Mouse (Mus musculus): Measurements from ENCODE around the gene Dot1l.
A peak's percentile ranks its signal among the peaks of the same experiment; 100 is the strongest.

Dot1l gene

GRCm38 (mm10) chr10:80754594-80755290 is at the start of gene Dot1l:
Gene Dot1l, plus strand, starts transcription at chr10:80755206.
- peak; percentile 93 to 97 for DNase-seq (ENCODE audit: low spot score in 2 of 2)

GRCm38 (mm10) chr10:80705479-80705878 is 49.5 kb upstream of the Dot1l start:
- no peak for DNase-seq (ENCODE audit: low spot score in 2 of 2)

GRCm38 (mm10) chr10:80710834-80711233 is 44.2 kb upstream of the Dot1l start:
- DNase-seq (ENCODE audit: low spot score in 2 of 2): no peak

GRCm38 (mm10) chr10:80717281-80717680 is 37.7 kb upstream of the Dot1l start:
- no peak for DNase-seq (ENCODE audit: low spot score in 2 of 2)

GRCm38 (mm10) chr10:80727369-80728127 is 27.5 kb upstream of the Dot1l start:
- DNase-seq (ENCODE audit: low spot score in 2 of 2): no peak

- no peak for DNase-seq (ENCODE audit: low spot score in 2 of 2)
These were observed 22.4 kb upstream of the Dot1l start for GRCm38 (mm10) chr10:80732611-80733101.

- DNase-seq (ENCODE audit: low spot score in 2 of 2): no peak
These were observed 18.3 kb upstream of the Dot1l start for GRCm38 (mm10) chr10:80736731-80737130.

- DNase-seq (ENCODE audit: low spot score in 2 of 2): no peak
These were observed 16.3 kb upstream of the Dot1l start for GRCm38 (mm10) chr10:80738657-80739056.

GRCm38 (mm10) chr10:80741146-80741545 is 13.9 kb upstream of the Dot1l start:
- no peak for DNase-seq (ENCODE audit: low spot score in 2 of 2)

- DNase-seq (ENCODE audit: low spot score in 2 of 2): no peak
These were observed 13.3 kb upstream of the Dot1l start for GRCm38 (mm10) chr10:80741634-80742179.

- DNase-seq (ENCODE audit: low spot score in 2 of 2): peak; percentile 97 to 98
These were observed 12.6 kb upstream of the Dot1l start, which contains the start of gene Ap3d1 for GRCm38 (mm10) chr10:80742180-80742978. Gene Ap3d1, minus strand, starts transcription at chr10:80742264.

GRCm38 (mm10) chr10:80744262-80744661 is 10.7 kb upstream of the Dot1l start:
- DNase-seq (ENCODE audit: low spot score in 2 of 2): no peak

- peak; percentile 65 to 76 for DNase-seq (ENCODE audit: low spot score in 2 of 2)
These were observed 7.6 kb upstream of the Dot1l start for GRCm38 (mm10) chr10:80747410-80747809.

- no peak for DNase-seq (ENCODE audit: low spot score in 2 of 2)
These were observed 6.4 kb upstream of the Dot1l start for GRCm38 (mm10) chr10:80748609-80749008.

- peak; percentile 63 to 65 for DNase-seq (ENCODE audit: low spot score in 2 of 2)
These were observed 3.7 kb upstream of the Dot1l start for GRCm38 (mm10) chr10:80751188-80751832.

GRCm38 (mm10) chr10:80752079-80752625 is 2.9 kb upstream of the Dot1l start:
- DNase-seq (ENCODE audit: low spot score in 2 of 2): peak in 1 of 2 experiments; percentile 73

GRCm38 (mm10) chr10:80755291-80756015 is 447 bp downstream of the Dot1l start:
- DNase-seq (ENCODE audit: low spot score in 2 of 2): no peak

GRCm38 (mm10) chr10:80756099-80756498 is 1.1 kb downstream of the Dot1l start:
- DNase-seq (ENCODE audit: low spot score in 2 of 2): no peak

- no peak for DNase-seq (ENCODE audit: low spot score in 2 of 2)
These were observed 1.5 kb downstream of the Dot1l start for GRCm38 (mm10) chr10:80756509-80756908.

GRCm38 (mm10) chr10:80756967-80757366 is 2.0 kb downstream of the Dot1l start:
- no peak for DNase-seq (ENCODE audit: low spot score in 2 of 2)
